ENCODE assay signal across 9 mouse cellular contexts in genomic region chr13:63901303-63901713, GRCm38 (mm10).
A peak's percentile ranks its signal among the peaks of the same experiment; 100 is the strongest.
DNase-seq lines count a peak whose midpoint lies in the region; ATAC-seq and TF ChIP-seq lines count a peak whose summit lies in the region.
"Had no signal": no experiment of that assay in that cellular context is flagged by ENCODE, and none has a peak within 500 bp of the region (broad histone marks: within the 10 kb centered on the region; RNA-seq: fewer than 3 reads in every experiment).

No protein-coding gene starts in this region.

- peak overlapping the region; percentile 62 for H3K4me2 ChIP-seq in embryonic facial prominence, embryonic 15.5 days (replicated peaks)
- H3K4me2 ChIP-seq in kidney, postnatal 0 days (ENCODE audit: low read length): peak overlapping the region; percentile 58
- peak overlapping the region; percentile 61 for H3K4me2 ChIP-seq in liver, embryonic 11.5 days

- H3K27ac ChIP-seq in embryonic facial prominence, embryonic 15.5 days (replicated peaks): peak overlapping the region; percentile 85
- peak overlapping the region; percentile 10; the same call in 1 of the 2 replicates for H3K27ac ChIP-seq in kidney, postnatal 0 days
- H3K27ac ChIP-seq in liver, embryonic 11.5 days (ENCODE audit: low read depth, low read length): no peak overlapping the region
- peak overlapping the region; percentile 37; the same call in 1 of the 2 replicates for H3K27ac ChIP-seq in testis, adult 2 months (ENCODE audit: control insufficient read depth, insufficient read depth, low read depth, low read length)
- H3K27ac ChIP-seq: macrophage had no signal

- H3K9me3 ChIP-seq in embryonic facial prominence, embryonic 15.5 days (replicated peaks): no peaks in the 10 kb centered on the region
- H3K9me3 ChIP-seq in kidney, postnatal 0 days (replicated peaks; ENCODE audit: low read length): no peaks in the 10 kb centered on the region
- H3K9me3 ChIP-seq in liver, embryonic 11.5 days (ENCODE audit: control insufficient read depth, low read length): no peaks in the 10 kb centered on the region

- peak; percentile 65 for ATAC-seq in embryonic facial prominence, embryonic 15.5 days (ENCODE audit: insufficient number of reproducible peaks, low FRiP score, low TSS enrichment, low read depth)
- peak; percentile 72; the same call in 1 of the 2 replicates for ATAC-seq in kidney, postnatal 0 days (replicated peaks; ENCODE audit: low FRiP score, low read depth)
- ATAC-seq in liver, embryonic 11.5 days (replicated peaks; ENCODE audit: low FRiP score): 0 out of 2 replicates have a peak, but pooled peaks have one; percentile 23

- H3K9ac ChIP-seq in embryonic facial prominence, embryonic 15.5 days: no peak overlapping the region
- peak overlapping the region; percentile 49; the same call in 1 of the 2 replicates for H3K9ac ChIP-seq in kidney, postnatal 0 days (ENCODE audit: low read depth, low read length)
- 0 out of 2 replicates have a peak overlapping the region, but pooled peaks have one; percentile 14 for H3K9ac ChIP-seq in liver, embryonic 11.5 days (ENCODE audit: low read depth, low read length)

- 0 out of 2 replicates have a peak, but pooled peaks cover 7% of the 10 kb centered on the region for H3K36me3 ChIP-seq in embryonic facial prominence, embryonic 15.5 days
- 0 out of 2 replicates have a peak, but pooled peaks cover 3% of the 10 kb centered on the region for H3K36me3 ChIP-seq in kidney, postnatal 0 days (ENCODE audit: insufficient read depth, low read length)
- no peaks in the 10 kb centered on the region for H3K36me3 ChIP-seq in liver, embryonic 11.5 days (ENCODE audit: control insufficient read depth, insufficient read depth, low read length)
- no peaks in the 10 kb centered on the region; the same call in 1 of the 2 replicates for H3K36me3 ChIP-seq in testis, adult 2 months (ENCODE audit: control insufficient read depth, insufficient read depth, low read length)

- DNase-seq in thymus, postnatal 25 days: peak; percentile 21
- no peak for DNase-seq in thymus, postnatal 10 days (ENCODE audit: low spot score in 2 of 2)
- peak; percentile 40 for DNase-seq in heart, adult 8-10 months (ENCODE audit: low spot score)
- peak; percentile 84 for DNase-seq in kidney, postnatal 0 days (ENCODE audit: low spot score)
- DNase-seq in liver, embryonic 11.5 days (ENCODE audit: low spot score): no peak
- peak; percentile 70 for DNase-seq in neural tube, embryonic 10.5 days (ENCODE audit: extremely low spot score, low spot score)

- WGBS in embryonic facial prominence, embryonic 15.5 days: 3% methylated on average over 17 of the region's 17 CpGs
- 4% methylated on average over 17 of the region's 17 CpGs for WGBS in kidney, postnatal 0 days
- WGBS in liver, embryonic 11.5 days: 7% methylated on average over 17 of the region's 17 CpGs

- peaks cover 20% of the 10 kb centered on the region for H3K4me1 ChIP-seq in embryonic facial prominence, embryonic 15.5 days
- peaks cover 16% of the 10 kb centered on the region for H3K4me1 ChIP-seq in kidney, postnatal 0 days (replicated peaks; ENCODE audit: insufficient read depth, low read length)
- peaks cover 14% of the 10 kb centered on the region for H3K4me1 ChIP-seq in liver, embryonic 11.5 days (replicated peaks; ENCODE audit: control insufficient read depth, insufficient read depth, low read length)
- H3K4me1 ChIP-seq in testis, adult 2 months (ENCODE audit: control insufficient read depth, insufficient read depth, low read length): peaks cover 11% of the 10 kb centered on the region

- TF ChIP-seq POLR2A in testis, adult 2 months (IDR thresholded peaks at IDR 0.05; ENCODE audit: control insufficient read depth, low read depth, low read length): no peak

- no peaks in the 10 kb centered on the region for H3K27me3 ChIP-seq in embryonic facial prominence, embryonic 15.5 days
- H3K27me3 ChIP-seq in kidney, postnatal 0 days (ENCODE audit: insufficient read depth, low read length): no peaks in the 10 kb centered on the region
- H3K27me3 ChIP-seq in liver, embryonic 11.5 days (replicated peaks; ENCODE audit: control insufficient read depth, insufficient read depth, low read length): no peaks in the 10 kb centered on the region; the same call in 1 of the 2 replicates
- H3K27me3 ChIP-seq in testis, adult 2 months (ENCODE audit: control insufficient read depth, insufficient read depth, low read length): no peaks in the 10 kb centered on the region

- H3K4me3 ChIP-seq in embryonic facial prominence, embryonic 15.5 days (replicated peaks): peak overlapping the region; percentile 27
- H3K4me3 ChIP-seq in kidney, postnatal 0 days (replicated peaks; ENCODE audit: low read depth, low read length): peak overlapping the region; percentile 11
- peak overlapping the region; percentile 19 for H3K4me3 ChIP-seq in liver, embryonic 11.5 days (ENCODE audit: low read depth, low read length)
- H3K4me3 ChIP-seq in testis, adult 2 months (ENCODE audit: control insufficient read depth, low read depth, low read length): peak overlapping the region; percentile 26

- TF ChIP-seq CTCF in kidney, postnatal 0 days (IDR thresholded peaks at IDR 0.05; ENCODE audit: low read depth): peak; percentile 62
- TF ChIP-seq CTCF in testis, adult 2 months (IDR thresholded peaks at IDR 0.05; ENCODE audit: control insufficient read depth, insufficient read depth, insufficient replicate concordance, low read depth, low read length): no peak

Comparison
In these comparisons a context has a peak if more than half of its experiments do, and no peak if none do; other contexts are left out.
1. DNase-seq: peak in thymus, postnatal 25 days (single experiment), heart, adult 8-10 months (single experiment), kidney, postnatal 0 days (single experiment) and neural tube, embryonic 10.5 days (single experiment); none in thymus, postnatal 10 days (0 of 2) and liver, embryonic 11.5 days (single experiment).
2. Peak in every context shown above with its lines, with median percentiles within 50 percentile points of each other: ATAC-seq, H3K4me2 ChIP-seq and H3K4me3 ChIP-seq.